ENCODE assay signal across 9 mouse cellular contexts in the genomic region with DNA sequence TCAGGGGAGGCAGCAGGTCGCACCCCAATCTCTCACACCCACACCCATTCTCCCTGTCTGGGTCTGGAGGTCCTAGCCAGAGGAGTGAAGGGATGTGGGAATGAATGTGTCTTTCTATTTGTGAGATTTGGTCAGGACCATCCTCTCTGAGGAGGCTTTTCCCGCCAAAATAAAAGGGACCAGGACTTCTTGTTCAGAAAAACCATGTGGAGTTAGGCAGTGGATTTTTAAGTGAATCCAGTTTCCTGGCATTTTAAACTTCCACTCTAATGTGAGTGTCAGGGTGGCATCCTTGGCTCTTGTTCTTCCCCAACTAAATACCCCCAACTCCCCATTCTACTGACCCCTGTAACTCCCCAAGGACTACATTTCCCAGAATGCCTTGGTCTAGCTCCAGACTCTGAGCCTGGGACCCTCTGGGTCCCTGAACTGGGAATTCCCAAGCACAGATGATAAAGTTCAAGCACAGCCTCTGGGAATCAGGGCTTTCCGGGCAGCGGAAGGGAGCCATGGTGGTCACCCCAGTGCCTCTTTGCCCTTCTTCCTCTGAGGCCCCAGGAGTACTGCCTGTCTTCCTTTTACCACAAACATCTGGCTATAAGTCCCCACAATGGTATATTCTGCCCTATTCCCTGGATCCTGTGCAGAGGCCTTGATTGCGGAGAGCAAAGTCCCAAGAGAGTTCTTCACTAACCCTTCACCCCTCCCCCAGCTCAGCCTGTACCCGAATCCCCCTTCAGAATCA. TPM values are rescaled to one million over a fixed set of nuclear protein-coding genes. Genes with fewer than 3 reads are reported as not detected.
DNase-seq lines count a peak whose midpoint lies in the region; ATAC-seq and TF ChIP-seq lines count a peak whose summit lies in the region.
"Had no signal": no experiment of that assay in that cellular context is flagged by ENCODE, and none has a peak within 500 bp of the region (broad histone marks: within the 10 kb centered on the region; RNA-seq: fewer than 3 reads in every experiment).

No protein-coding gene starts in this region.

- ATAC-seq in forebrain, embryonic 11.5 days (replicated peaks; ENCODE audit: low FRiP score): no peak; the same call in 1 of the 2 replicates
- ATAC-seq in intestine, embryonic 16.5 days: no peak
- ATAC-seq: liver, embryonic 12.5 days had no signal

- H3K4me3 ChIP-seq in layer of hippocampus, adult 2 months: no peak overlapping the region
- H3K4me3 ChIP-seq in forebrain, embryonic 11.5 days (ENCODE audit: low read depth, low read length): no peak overlapping the region
- H3K4me3 ChIP-seq in intestine, embryonic 16.5 days (ENCODE audit: low read length): no peak overlapping the region
- no peak overlapping the region for H3K4me3 ChIP-seq in cerebellum, adult 2 months (replicated peaks; ENCODE audit: insufficient read depth, low read depth, low read length)
- H3K4me3 ChIP-seq: liver, embryonic 12.5 days had no signal

- no peak for DNase-seq in layer of hippocampus, adult 2 months (ENCODE audit: low spot score in 2 of 2)
- DNase-seq in layer of hippocampus, adult 8-10 months (ENCODE audit: low spot score in 2 of 2): no peak
- peak; percentile 58 for DNase-seq in forebrain, embryonic 11.5 days (ENCODE audit: low spot score)
- DNase-seq in retina, embryonic 14.5 days (ENCODE audit: low spot score): peak; percentile 44
- no peak for DNase-seq in cerebellum, adult 2 months
- no peak for DNase-seq in cerebellum, adult 11-12 months
- DNase-seq in adrenal gland, adult 8-10 months: no peak

- peak overlapping the region; percentile 32; the same call in 1 of the 2 replicates for H3K4me2 ChIP-seq in forebrain, embryonic 11.5 days (ENCODE audit: low read depth, low read length, severe bottlenecking)
- no peak overlapping the region for H3K4me2 ChIP-seq in intestine, embryonic 16.5 days (ENCODE audit: low read depth, low read length)
- H3K4me2 ChIP-seq: liver, embryonic 12.5 days had no signal

- peaks cover 47% of the 10 kb centered on the region for H3K4me1 ChIP-seq in forebrain, embryonic 11.5 days (replicated peaks; ENCODE audit: control insufficient read depth, insufficient read depth, low read length)
- peaks cover 58% of the 10 kb centered on the region for H3K4me1 ChIP-seq in intestine, embryonic 16.5 days (ENCODE audit: control insufficient read depth, insufficient read depth, low read length)
- peaks cover 13% of the 10 kb centered on the region for H3K4me1 ChIP-seq in cerebellum, adult 2 months (ENCODE audit: control insufficient read depth, insufficient read depth, low read length)

- H3K27me3 ChIP-seq in forebrain, embryonic 11.5 days (ENCODE audit: control insufficient read depth, insufficient read depth, low read length): no peaks in the 10 kb centered on the region
- H3K27me3 ChIP-seq in intestine, embryonic 16.5 days (replicated peaks; ENCODE audit: control insufficient read depth, insufficient read depth, low read length): no peaks in the 10 kb centered on the region
- no peaks in the 10 kb centered on the region for H3K27me3 ChIP-seq in cerebellum, adult 2 months (ENCODE audit: control insufficient read depth, insufficient read depth, low read length)

- 47% methylated on average over 6 of the region's 6 CpGs for WGBS in forebrain, embryonic 11.5 days
- 54% methylated on average over 6 of the region's 6 CpGs for WGBS in intestine, embryonic 16.5 days
- 91% methylated on average over 6 of the region's 6 CpGs for WGBS in cerebellum, adult 2 months

- 0 out of 2 replicates have a peak overlapping the region, but pooled peaks have one; percentile 99 for H3K27ac ChIP-seq in layer of hippocampus, adult 2 months
- peak overlapping the region; percentile 5; the same call in 1 of the 2 replicates for H3K27ac ChIP-seq in forebrain, embryonic 11.5 days (ENCODE audit: low read depth, low read length)
- H3K27ac ChIP-seq in intestine, embryonic 16.5 days (ENCODE audit: low read length): peak overlapping the region; percentile 90
- H3K27ac ChIP-seq in cerebellum, adult 2 months (ENCODE audit: insufficient read depth, low read length): no peak overlapping the region
- H3K27ac ChIP-seq: liver, embryonic 12.5 days had no signal

- H3K9ac ChIP-seq in forebrain, embryonic 11.5 days (ENCODE audit: low read length): peak overlapping the region; percentile 3; the same call in 1 of the 2 replicates
- H3K9ac ChIP-seq in intestine, embryonic 16.5 days (ENCODE audit: low read depth, low read length): peak overlapping the region; percentile 51; the same call in 1 of the 2 replicates
- H3K9ac ChIP-seq: liver, embryonic 12.5 days had no signal

- no peaks in the 10 kb centered on the region for H3K36me3 ChIP-seq in forebrain, embryonic 11.5 days (ENCODE audit: control insufficient read depth, insufficient read depth, low read length)
- no peaks in the 10 kb centered on the region for H3K36me3 ChIP-seq in intestine, embryonic 16.5 days (ENCODE audit: control insufficient read depth, insufficient read depth, low read length)
- H3K36me3 ChIP-seq: liver, embryonic 12.5 days had no signal

- H3K9me3 ChIP-seq in forebrain, embryonic 11.5 days (ENCODE audit: control insufficient read depth, low read length): no peaks in the 10 kb centered on the region
- no peaks in the 10 kb centered on the region for H3K9me3 ChIP-seq in intestine, embryonic 16.5 days (ENCODE audit: control insufficient read depth, low read length)
- H3K9me3 ChIP-seq: liver, embryonic 12.5 days had no signal

- no peak for TF ChIP-seq CTCF in layer of hippocampus, adult 2 months (conservative IDR thresholded peaks at IDR 0.05)
- no peak for TF ChIP-seq CTCF in cerebellum, adult 2 months (IDR thresholded peaks at IDR 0.05; ENCODE audit: borderline replicate concordance, insufficient read depth, low read depth, low read length)

- TF ChIP-seq POLR2A in cerebellum, adult 2 months (IDR thresholded peaks at IDR 0.05; ENCODE audit: borderline replicate concordance, insufficient read depth, low read length): no peak

RNA-seq across cellular contexts. Expression of gene Bahcc1, which starts 9.4 kb away (rescaled TPM):
- total RNA-seq in layer of hippocampus, adult 2 months (2021): 10 to 100 TPM; 19.9 to 20.7 TPM
- total RNA-seq in layer of hippocampus, adult 8-10 months (2022): 10 to 100 TPM; 20.0 to 23.4 (median 21.4) TPM
- polyA plus RNA-seq in forebrain, embryonic 11.5 days (2014; fragmentation: Nextera tagmentation; extraction: Ambion mirVana): 25.2 and 30.3 TPM in 2 replicates
- 4.9 and 5.7 TPM in 2 replicates for polyA plus RNA-seq in intestine, embryonic 16.5 days (2015; fragmentation: Nextera tagmentation; extraction: Ambion mirVana)
- polyA plus RNA-seq in cerebellum, adult 2 months (2012; rRNA removed): 17.0 and 17.6 TPM in 2 replicates
- 10 to 100 TPM; 16.6 to 24.5 (median 19.5) TPM for total RNA-seq in adrenal gland, adult 8-10 months (2022)

Comparison
In these comparisons a context has a peak if more than half of its experiments do, and no peak if none do; other contexts are left out.
1. DNase-seq: peak in forebrain, embryonic 11.5 days (single experiment) and retina, embryonic 14.5 days (single experiment); none in layer of hippocampus, adult 2 months (0 of 2), layer of hippocampus, adult 8-10 months (0 of 2), cerebellum, adult 2 months (0 of 2), cerebellum, adult 11-12 months (single experiment) and adrenal gland, adult 8-10 months (single experiment).